Mouse (Mus musculus) megakaryocyte progenitor cell, adult 5-6 weeks (primary cell): Measurements from ENCODE around the gene Smad1. TPM values are rescaled to one million over a fixed set of nuclear protein-coding genes. Genes with fewer than 3 reads are reported as not detected.
A peak's percentile ranks its signal among the peaks of the same experiment; 100 is the strongest.

Source experiments
- ATAC-seq: replicated peaks from 2 replicates; pipeline ENCODE4 v1.8.0; 2016; ENCODE audit warnings: mild to moderate bottlenecking, moderate TSS enrichment, inconsistent platforms; ENCODE audit not compliant: poor library complexity
- total RNA-seq, 2 experiments: library from RNA; stranded (forward) in 1 of 2; stranded (reverse) in 1 of 2; fragments of 157-497, 149-512 nt in 1 of 2; fragments of 200-1000 nt in 1 of 2; gene quantifications; 2 replicates each; pipeline versions ENCODE4 v1.2.3 to v1.2.4; 2015 to 2017

Gene Smad1
- total RNA-seq, 2 experiments from 2014 or later = 12.7 to 15.2 TPM

GRCm38 (mm10) chr8:79305941-79306340, 93.4 kb downstream of the Smad1 start:
- ATAC-seq = no peak

DNA sequence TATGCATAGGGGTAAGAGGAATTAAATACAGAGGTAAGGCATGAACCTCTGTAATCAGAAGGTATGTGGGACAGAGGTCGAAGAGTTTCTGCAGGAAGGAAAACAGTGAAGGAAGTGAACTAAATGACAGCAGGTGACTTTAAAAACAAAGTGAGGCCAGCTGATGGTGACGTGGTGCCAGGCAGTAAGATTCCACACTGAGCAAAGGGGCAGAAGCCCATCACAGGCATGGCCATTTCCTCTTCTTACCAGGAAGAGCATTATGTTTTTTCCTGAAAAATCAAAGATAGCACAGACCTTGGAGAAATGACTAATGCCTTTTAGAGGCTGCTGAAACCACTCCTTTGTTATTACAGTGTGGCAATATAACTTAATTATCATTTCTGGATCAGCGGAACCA, 97.8 kb downstream of the Smad1 start:
- ATAC-seq = no peak

GRCm38 (mm10) chr8:79299704-79300103, 99.6 kb downstream of the Smad1 start:
- peak; percentile 42; the same call in 1 of the 2 replicates for ATAC-seq

- ATAC-seq = 0 out of 2 replicates have a peak, but pooled peaks have one; percentile 21
Observed at GRCm38 (mm10) chr8:79297763-79298162, 101.6 kb downstream of the Smad1 start.

DNA sequence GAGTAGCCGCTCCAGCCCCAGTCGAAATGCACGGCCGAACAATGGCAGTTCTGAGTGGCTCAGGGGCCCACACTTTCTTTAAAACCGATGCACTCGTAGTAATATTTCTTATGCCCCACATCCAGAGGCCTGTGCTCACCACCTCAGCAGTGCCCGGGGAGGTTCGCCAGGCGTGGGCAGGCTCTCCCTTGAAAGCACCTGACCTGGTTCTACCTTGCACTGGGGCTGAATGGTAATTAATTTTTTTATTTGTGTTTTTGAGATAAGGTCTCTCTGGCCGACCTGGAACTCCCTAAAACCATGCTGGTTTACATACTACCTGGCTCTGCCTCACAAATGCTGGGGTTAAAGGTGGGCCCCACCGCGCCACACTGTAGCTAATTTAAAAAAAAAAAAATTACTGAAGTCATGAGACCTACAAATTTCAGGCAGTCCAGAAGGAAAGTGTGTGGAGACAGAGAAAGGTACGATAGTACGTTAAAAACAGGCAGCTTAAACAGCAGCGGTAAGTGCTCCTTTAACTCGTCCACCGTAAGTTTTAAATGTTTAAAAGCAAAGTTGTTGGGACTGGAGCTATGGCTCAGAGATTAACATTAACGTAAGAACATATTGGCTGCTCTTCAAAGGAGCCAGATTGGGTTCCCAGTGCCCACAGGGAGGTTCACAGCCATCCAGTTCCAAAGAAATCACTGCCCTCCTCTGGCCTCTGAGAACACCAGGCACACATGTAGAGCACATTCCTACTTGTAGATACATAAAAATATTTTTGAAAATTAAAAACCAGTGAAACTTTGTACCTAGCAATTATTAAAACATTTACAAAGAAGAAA, 103.8 kb downstream of the Smad1 start:
- no peak for ATAC-seq

- ATAC-seq = peak; percentile 85
Observed at GRCm38 (mm10) chr8:79294610-79295275, 104.6 kb downstream of the Smad1 start, which contains the start of gene Mmaa. Gene Mmaa, minus strand, starts transcription at chr8:79294937.

DNA sequence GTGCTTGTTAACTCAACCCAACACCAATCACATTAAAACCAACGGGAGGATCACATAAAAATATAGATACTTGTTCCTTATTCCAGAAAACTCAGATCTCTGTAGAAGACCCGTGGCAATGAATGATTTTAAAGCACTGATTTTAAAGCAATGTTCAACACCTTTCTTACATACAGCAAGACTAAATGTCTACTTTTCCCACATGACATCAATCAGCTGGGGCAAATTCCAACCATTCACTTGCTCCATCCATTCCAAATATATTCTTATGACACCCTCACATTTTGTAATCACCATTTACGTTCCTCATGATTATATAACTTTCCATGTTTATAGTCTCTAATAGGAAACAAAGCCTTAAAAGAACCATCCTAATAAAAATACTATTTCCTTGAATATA, 105.5 kb downstream of the Smad1 start:
- ATAC-seq = no peak

GRCm38 (mm10) chr8:79292712-79293264, 106.5 kb downstream of the Smad1 start:
- ATAC-seq = no peak

DNA sequence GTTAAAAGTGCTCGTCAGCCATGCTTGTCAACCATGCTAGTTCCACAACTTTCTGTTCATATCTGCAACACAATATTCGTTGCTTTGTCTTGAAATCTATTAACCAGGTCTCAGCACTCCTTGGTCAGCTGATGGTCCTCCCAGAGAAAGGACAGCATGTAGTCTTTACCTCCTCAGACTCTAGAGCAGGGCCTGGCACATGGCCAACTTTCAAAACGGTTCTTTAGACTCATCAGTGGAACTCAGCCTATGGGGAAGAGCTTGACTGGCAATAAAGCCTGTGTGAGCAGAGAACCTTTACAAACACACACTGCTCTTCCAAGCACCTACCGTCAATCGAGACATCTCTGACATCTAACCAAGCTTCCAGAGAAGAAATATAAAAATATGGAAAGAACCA, 109.7 kb downstream of the Smad1 start:
- no peak for ATAC-seq

DNA sequence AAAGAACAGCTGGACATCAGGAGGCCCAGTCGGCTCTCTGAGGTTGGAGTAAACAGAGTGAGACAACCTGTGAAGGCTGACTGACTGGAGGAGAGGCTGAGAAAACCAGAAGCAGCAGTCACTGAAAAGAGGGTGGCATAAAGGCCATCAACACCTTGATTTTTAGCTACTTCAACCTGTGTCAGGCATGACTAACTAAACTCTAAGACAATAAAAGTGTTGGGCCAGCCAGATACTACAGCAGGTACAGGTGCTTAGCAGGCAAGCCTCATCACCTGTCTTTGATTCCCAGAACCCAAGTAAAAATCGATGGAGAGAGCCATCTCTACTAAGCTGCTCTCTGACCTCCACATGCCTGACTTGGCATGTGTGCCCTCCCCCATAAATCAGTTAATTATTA, 110.6 kb downstream of the Smad1 start:
- ATAC-seq = 0 out of 2 replicates have a peak, but pooled peaks have one; percentile 12

Other genes starting within 250 kb of the Smad1 start
- gene 1700011L22Rik, start 150.9 kb downstream of the Smad1 start, total RNA-seq (2015) = not detected in 2 replicates
- gene 1700011L22Rik, start 150.9 kb downstream of the Smad1 start, total RNA-seq (2017) = not detected in 2 replicates
- 3.4 and 3.9 TPM in 2 replicates for gene Mmaa, start 104.6 kb downstream of the Smad1 start, total RNA-seq (2015)
- gene Mmaa, start 104.6 kb downstream of the Smad1 start, total RNA-seq (2017) = 5.0 and 5.1 TPM in 2 replicates
- gene Otud4, start 240.1 kb upstream of the Smad1 start, total RNA-seq (2015) = 54.4 and 64.4 TPM in 2 replicates
- 57.8 and 85.7 TPM in 2 replicates for gene Otud4, start 240.1 kb upstream of the Smad1 start, total RNA-seq (2017)